Mouse (Mus musculus) ZHBTc4 (cell line): ENCODE measurements at regions not wholly inside any gene's neighbourhood (a gene's known extent, or its start where the extent isn't known, plus 50 kb on each side); places are given as distances from the start of the nearest gene placed in this dataset.

ENCODE experiments used
- DNase-seq: peaks from one replicate; pipeline ENCODE4 v3.0.0-alpha.2; 2011; ENCODE audit warnings: low read depth, low spot score

DNA sequence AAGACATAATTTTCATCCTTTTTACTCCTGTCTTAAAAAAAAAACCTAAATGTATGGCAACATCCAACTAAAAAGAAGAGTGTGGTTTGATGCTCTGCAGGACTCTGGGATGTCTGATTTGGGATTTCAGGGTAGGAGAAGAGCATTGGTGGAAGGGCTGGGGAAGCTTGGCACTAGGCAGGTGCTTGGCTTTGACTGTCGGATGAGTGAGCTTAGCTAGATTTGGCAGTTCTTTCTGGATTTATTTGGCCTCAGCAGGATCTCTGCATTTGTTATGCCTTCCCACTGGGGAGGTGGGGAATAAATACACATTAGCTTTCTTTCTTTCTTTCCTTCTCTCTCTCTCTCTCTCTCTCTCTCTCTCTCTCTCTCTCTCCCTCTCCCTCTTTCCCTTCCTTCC is 118.1 kb upstream of the Auts2 start:
- DNase-seq: no peak

GRCm38 (mm10) chr5:132660036-132660435 is 116.9 kb upstream of the Auts2 start:
- DNase-seq: no peak

GRCm38 (mm10) chr5:132654382-132654781 is 111.2 kb upstream of the Auts2 start:
- no peak for DNase-seq

DNA sequence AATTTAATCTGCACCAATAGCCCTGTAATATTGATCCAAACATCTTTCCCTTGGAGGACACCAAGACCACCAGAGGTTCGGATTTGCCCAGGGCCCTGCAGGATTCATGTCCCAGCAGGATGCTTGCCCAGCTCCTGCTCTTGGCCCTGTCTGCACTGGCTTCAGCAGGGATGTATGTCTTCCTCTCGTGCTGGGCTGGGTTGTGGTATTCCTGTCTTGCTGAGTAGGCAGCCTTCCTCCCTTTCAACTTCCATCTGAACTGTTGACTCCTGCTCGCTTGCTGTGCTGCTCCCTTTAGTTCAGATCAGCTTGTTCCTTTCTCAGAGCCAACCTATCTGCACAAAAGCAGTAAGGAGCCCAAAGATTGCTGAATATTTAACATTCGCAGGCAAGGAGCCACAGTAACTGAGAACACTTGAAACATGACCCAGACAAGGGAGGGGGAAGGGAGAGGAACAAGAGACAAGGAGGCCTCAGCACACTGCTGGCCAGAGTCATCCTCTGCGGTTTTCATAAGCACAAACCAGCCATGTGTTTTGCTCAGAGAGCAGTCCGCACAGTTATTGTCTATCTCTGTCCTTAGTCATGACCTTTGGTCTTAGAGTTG is 110.7 kb upstream of the Auts2 start:
- no peak for DNase-seq

- DNase-seq: peak; percentile 12
These were observed 109.1 kb upstream of the Auts2 start for GRCm38 (mm10) chr5:132652201-132652600.

DNA sequence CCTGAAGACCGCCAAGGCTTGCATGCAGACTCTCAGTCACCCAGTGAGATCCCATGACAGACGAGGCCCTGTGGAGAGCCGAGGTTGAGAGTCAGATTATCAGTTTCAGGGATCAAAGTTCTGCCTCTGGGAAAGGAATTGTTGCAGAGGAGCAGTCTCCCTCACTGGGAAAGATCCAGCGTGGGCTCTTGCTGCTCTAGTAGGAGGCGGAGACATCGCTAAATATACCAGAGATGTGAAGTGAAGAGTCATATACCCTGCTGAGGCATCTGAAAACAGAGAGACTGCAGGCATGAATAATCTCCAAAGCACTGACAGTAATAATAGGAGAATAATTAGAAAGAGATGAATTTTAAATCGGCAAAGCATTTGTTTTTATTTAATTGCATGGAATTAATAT is 106.6 kb upstream of the Auts2 start:
- no peak for DNase-seq

- no peak for DNase-seq
These were observed 105.6 kb upstream of the Auts2 start for GRCm38 (mm10) chr5:132648751-132649150.

DNA sequence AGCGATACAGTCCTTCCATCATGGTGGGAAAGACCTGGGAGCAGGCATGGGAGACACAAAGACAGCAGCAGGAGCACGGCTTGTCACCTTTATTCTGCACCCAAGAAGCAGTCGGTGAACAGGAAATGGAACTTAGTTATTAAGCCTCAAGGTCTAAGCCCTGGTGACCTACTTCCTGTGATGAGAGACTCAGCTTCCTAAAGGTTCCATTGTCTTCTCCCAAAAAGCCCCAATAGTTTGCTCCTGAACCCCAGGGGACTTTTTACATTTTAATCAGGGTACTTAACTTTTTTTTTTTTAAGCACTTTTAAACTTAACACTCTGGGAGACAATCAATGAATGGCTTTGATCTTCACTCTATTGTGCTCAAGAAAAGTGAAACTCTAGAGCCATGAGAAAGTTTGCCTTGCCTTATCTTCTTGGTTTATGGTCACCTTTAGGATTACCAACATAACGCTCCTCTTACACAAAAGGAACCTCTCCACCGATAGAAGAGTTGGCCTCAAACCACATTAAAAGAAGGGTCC is 101.6 kb upstream of the Auts2 start:
- peak; percentile 56 for DNase-seq

- no peak for DNase-seq
These were observed 100.1 kb upstream of the Auts2 start for GRCm38 (mm10) chr5:132643270-132643669.

- DNase-seq: peak; percentile 31
These were observed 90.2 kb upstream of the Auts2 start for GRCm38 (mm10) chr5:132633198-132633884.

- no peak for DNase-seq
These were observed 78.6 kb upstream of the Auts2 start for GRCm38 (mm10) chr5:132621751-132622150.

DNA sequence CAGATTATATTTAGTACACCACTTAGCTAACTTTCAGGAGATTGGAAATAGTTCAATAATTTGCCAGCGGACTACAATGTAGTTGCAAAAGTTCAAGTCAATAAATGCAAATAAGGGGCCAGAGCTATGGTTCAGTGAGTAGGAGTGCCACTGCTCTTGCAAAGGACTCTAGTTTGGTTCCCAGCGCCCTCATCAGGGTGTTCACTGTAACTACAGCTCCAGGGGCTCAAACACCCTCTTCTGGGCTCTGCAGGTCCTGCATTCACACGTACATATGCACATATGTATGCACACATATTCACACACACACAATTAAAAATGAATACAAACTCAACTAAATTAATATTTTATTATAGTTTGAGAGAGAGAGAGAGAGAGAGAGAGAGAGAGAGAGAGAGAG is 74.1 kb upstream of the Auts2 start:
- peak; percentile 54 for DNase-seq

DNA sequence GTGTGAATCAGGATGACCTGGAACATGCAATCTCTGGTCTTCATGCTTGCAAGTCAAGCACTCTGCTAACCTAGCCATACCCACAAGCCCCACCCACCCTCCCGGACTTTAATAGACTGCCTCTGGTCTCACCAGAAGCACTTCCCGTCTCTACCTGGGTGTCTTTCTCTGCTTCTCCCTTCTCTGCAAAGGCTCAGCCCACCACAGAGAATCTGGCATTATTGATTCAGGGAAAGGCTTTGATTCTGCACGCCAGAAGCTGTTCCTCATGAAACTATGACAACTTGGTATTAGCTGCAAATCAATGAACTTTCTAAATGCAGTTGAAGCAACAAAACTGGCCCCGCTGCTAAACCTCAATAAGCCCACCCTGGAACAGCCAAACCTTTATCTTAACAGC is 66.1 kb upstream of the Auts2 start:
- DNase-seq: no peak

- DNase-seq: no peak
These were observed 63.1 kb upstream of the Auts2 start for GRCm38 (mm10) chr5:132606216-132606615.

- DNase-seq: no peak
These were observed 51.7 kb upstream of the Auts2 start for GRCm38 (mm10) chr5:132594796-132595195.
